Mouse (Mus musculus): Measurements from ENCODE around the gene Zcchc7. TPM values are rescaled to one million over a fixed set of nuclear protein-coding genes. Genes with fewer than 3 reads are reported as not detected.
"Not testable (repeated sequence)": the region's sequence is repeated elsewhere in the genome, so short reads cannot be mapped to it uniquely, and the experiment has no call there.

Gene Zcchc7
- polyA plus RNA-seq, 1 experiment = 41.8 TPM

DNA sequence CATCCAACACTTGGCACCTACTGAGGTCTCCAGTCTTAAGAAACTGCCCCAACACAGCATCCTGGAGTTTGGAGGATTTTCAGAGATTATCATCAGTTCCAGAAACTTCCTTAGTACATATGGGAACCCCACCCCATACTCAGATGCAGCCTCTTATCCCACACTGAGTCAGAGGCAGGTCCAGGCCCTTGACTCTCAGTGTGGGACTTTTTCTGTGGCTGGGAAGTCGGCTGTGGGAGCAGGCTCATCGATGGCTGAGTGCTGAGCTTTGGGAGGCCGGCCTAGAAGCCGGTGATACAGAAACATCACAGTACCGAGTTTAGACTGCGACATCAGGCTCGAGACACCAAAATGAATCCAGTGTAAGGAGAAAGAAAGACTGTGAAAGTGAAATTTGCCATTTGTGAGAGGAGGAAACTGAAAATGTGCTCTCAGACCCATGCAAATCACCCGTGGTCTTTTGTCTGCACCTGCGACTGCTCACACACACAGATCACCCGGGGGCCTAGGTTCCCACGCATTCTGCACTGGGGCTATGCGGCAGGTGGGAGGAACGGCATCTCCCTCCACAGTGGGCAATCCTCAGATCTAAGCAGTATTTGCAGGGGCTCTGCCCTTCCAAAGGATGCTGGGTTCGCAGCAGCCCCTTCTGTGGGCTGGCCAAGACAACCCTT is 184.0 kb downstream of the Zcchc7 start:
- no peak overlapping the region for H3K4me3 ChIP-seq (ENCODE audit: low read depth, low read length)
- H3K36me3 ChIP-seq (ENCODE audit: control insufficient read depth, insufficient read depth, low read length, poor library complexity, severe bottlenecking) = no peaks in the 10 kb centered on the region
- no peaks in the 10 kb centered on the region for H3K9me3 ChIP-seq (replicated peaks; ENCODE audit: control insufficient read depth, insufficient read depth, low read length, poor library complexity, severe bottlenecking)
- H3K9ac ChIP-seq (ENCODE audit: low read depth, poor library complexity, severe bottlenecking) = no peak overlapping the region
- H3K4me1 ChIP-seq (ENCODE audit: control insufficient read depth, insufficient read depth, low read length) = peaks cover under 1% of the 10 kb centered on the region
- no peak for TF ChIP-seq CTCF (IDR thresholded peaks at IDR 0.05; ENCODE audit: low read depth, low read length)
- no peak for TF ChIP-seq POLR2A (IDR thresholded peaks at IDR 0.05; ENCODE audit: insufficient read depth, low read length)
- no peak for TF ChIP-seq EP300 (IDR thresholded peaks at IDR 0.05; ENCODE audit: insufficient read depth, low read depth, low read length)
- no peaks in the 10 kb centered on the region for H3K27me3 ChIP-seq (ENCODE audit: control insufficient read depth, insufficient read depth, low read length, poor library complexity, severe bottlenecking)
- H3K27ac ChIP-seq (ENCODE audit: insufficient read depth, low read length) = no peak overlapping the region

DNA sequence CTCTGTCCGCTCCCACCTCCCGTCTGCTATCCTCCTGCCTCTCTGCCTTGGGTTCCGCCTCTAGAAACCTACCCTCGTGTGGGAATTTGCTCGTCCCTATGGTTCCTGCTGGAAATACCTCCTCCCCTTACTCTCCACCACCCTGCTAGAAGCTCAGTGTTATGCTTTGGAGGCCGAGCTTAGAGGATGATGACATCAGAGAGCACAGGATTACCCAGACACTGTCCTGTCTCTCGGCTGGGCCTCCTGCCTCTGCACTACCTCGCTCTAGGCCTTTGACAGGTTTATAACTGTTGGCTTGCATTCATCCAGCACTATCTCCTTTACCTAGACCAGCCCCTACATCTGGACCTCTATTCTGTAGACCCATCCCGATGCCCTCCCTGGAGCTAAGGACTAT is 184.6 kb downstream of the Zcchc7 start:
- Histone ChIP-seq H3K27ac (ENCODE audit: insufficient read depth, low read length) (no peak overlapping the region), H3K4me3 (ENCODE audit: low read depth, low read length) (no peak overlapping the region)

DNA sequence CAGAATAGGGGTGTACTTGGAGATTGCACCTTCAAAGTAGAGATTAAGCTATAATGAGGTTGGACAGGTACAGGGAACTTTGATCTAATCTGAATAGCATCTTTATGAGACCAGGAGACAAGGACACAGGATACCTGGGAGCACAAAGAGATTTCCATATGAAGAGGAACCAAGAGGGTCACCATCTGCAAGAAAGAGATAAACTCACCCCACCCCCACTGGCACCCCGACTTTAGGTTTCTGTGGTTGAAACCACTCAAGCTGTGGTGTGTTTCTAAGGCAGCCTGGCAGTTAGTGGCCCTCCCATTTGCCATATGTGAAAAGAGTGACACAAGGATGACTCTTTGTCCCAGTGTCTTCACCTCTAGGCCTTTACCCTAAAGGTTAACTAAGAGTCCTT is 186.6 kb downstream of the Zcchc7 start:
- Histone ChIP-seq H3K4me1 (ENCODE audit: control insufficient read depth, insufficient read depth, low read length) (peaks cover 3% of the 10 kb centered on the region), H3K27ac (ENCODE audit: insufficient read depth, low read length) (no peak overlapping the region), H3K4me3 (ENCODE audit: low read depth, low read length) (no peak overlapping the region), H3K36me3 (ENCODE audit: control insufficient read depth, insufficient read depth, low read length, poor library complexity, severe bottlenecking) (no peaks in the 10 kb centered on the region), H3K27me3 (ENCODE audit: control insufficient read depth, insufficient read depth, low read length, poor library complexity, severe bottlenecking) (no peaks in the 10 kb centered on the region), H3K9ac (ENCODE audit: low read depth, poor library complexity, severe bottlenecking) (no peak overlapping the region), H3K9me3 (replicated peaks; ENCODE audit: control insufficient read depth, insufficient read depth, low read length, poor library complexity, severe bottlenecking) (no peaks in the 10 kb centered on the region)
- TF ChIP-seq CTCF (IDR thresholded peaks at IDR 0.05; ENCODE audit: low read depth, low read length) (no peak), EP300 (IDR thresholded peaks at IDR 0.05; ENCODE audit: insufficient read depth, low read depth, low read length) (no peak), POLR2A (IDR thresholded peaks at IDR 0.05; ENCODE audit: insufficient read depth, low read length) (no peak)

More for the DNA sequence above, 184.6 kb downstream of the Zcchc7 start:
- H3K9me3 ChIP-seq (replicated peaks; ENCODE audit: control insufficient read depth, insufficient read depth, low read length, poor library complexity, severe bottlenecking) = no peaks in the 10 kb centered on the region
- H3K27me3 ChIP-seq (ENCODE audit: control insufficient read depth, insufficient read depth, low read length, poor library complexity, severe bottlenecking) = no peaks in the 10 kb centered on the region
- peaks cover 3% of the 10 kb centered on the region for H3K4me1 ChIP-seq (ENCODE audit: control insufficient read depth, insufficient read depth, low read length)
- H3K36me3 ChIP-seq (ENCODE audit: control insufficient read depth, insufficient read depth, low read length, poor library complexity, severe bottlenecking) = no peaks in the 10 kb centered on the region
- no peak overlapping the region for H3K9ac ChIP-seq (ENCODE audit: low read depth, poor library complexity, severe bottlenecking)
- TF ChIP-seq EP300 (IDR thresholded peaks at IDR 0.05; ENCODE audit: insufficient read depth, low read depth, low read length) = no peak
- no peak for TF ChIP-seq CTCF (IDR thresholded peaks at IDR 0.05; ENCODE audit: low read depth, low read length)
- TF ChIP-seq POLR2A (IDR thresholded peaks at IDR 0.05; ENCODE audit: insufficient read depth, low read length) = no peak

DNA sequence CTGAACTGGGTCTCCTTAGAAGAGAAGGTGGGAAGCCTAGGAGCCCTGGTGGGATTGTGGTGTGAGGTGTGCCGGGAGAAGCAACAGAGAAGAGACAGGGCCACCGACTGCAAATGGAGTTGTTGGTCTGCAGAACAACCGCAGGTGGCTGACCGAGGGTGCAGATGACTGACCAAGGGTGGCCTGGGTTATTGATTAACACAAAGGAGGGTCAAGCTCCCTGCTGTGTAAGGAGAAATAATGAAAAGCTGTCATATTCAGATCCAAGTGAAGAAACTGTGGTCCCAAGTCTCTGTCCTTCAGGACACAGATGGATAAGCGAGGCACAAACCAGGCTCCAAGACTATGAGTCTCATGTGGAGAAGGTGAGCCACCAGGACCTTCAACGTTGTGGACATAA is 187.8 kb downstream of the Zcchc7 start:
- H3K4me1 ChIP-seq (ENCODE audit: control insufficient read depth, insufficient read depth, low read length) = peaks cover 3% of the 10 kb centered on the region
- TF ChIP-seq POLR2A (IDR thresholded peaks at IDR 0.05; ENCODE audit: insufficient read depth, low read length) (no peak), CTCF (IDR thresholded peaks at IDR 0.05; ENCODE audit: low read depth, low read length) (no peak), EP300 (IDR thresholded peaks at IDR 0.05; ENCODE audit: insufficient read depth, low read depth, low read length) (no peak)
- no peaks in the 10 kb centered on the region for H3K36me3 ChIP-seq (ENCODE audit: control insufficient read depth, insufficient read depth, low read length, poor library complexity, severe bottlenecking)

DNA sequence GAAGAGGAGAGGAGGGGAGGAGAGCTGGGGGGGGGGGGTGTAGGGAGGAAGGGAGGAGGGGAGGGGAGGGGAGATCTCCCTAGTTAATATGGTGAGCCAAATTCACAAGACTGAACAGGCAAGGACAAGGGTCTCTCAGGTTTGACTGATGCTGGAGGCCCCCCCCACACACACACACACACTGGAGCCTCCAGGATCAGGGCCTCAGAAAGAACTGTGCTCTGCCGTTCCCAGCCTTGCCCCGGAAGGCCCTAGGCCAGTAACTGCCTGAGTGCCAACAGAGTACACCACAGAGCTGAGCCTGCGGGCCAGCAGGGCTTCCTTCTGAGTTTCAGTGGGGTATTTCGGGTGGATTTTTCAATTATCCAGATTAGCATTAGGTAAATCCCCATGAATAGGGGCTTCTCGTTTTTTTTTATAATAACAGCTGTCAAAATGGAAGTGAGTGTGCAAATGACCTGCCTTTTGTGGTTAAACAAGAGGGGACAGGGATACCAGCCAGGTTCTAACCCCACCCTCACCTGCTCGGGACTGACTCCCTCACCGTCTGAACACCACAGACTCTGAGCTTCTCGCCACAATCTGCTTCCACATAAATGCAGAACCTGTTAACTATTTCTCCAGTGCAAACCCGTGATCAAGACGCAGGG is 188.9 kb downstream of the Zcchc7 start:
- no peaks in the 10 kb centered on the region for H3K36me3 ChIP-seq (ENCODE audit: control insufficient read depth, insufficient read depth, low read length, poor library complexity, severe bottlenecking)
- no peaks in the 10 kb centered on the region for H3K27me3 ChIP-seq (ENCODE audit: control insufficient read depth, insufficient read depth, low read length, poor library complexity, severe bottlenecking)
- H3K27ac ChIP-seq (ENCODE audit: insufficient read depth, low read length) = no peak overlapping the region
- H3K4me1 ChIP-seq (ENCODE audit: control insufficient read depth, insufficient read depth, low read length) = peaks cover 3% of the 10 kb centered on the region
- no peak overlapping the region for H3K9ac ChIP-seq (ENCODE audit: low read depth, poor library complexity, severe bottlenecking)
- H3K9me3 ChIP-seq (replicated peaks; ENCODE audit: control insufficient read depth, insufficient read depth, low read length, poor library complexity, severe bottlenecking) = no peaks in the 10 kb centered on the region
- no peak for TF ChIP-seq EP300 (IDR thresholded peaks at IDR 0.05; ENCODE audit: insufficient read depth, low read depth, low read length)
- TF ChIP-seq CTCF (IDR thresholded peaks at IDR 0.05; ENCODE audit: low read depth, low read length) = no peak
- TF ChIP-seq POLR2A (IDR thresholded peaks at IDR 0.05; ENCODE audit: insufficient read depth, low read length) = no peak
- H3K4me3 ChIP-seq (ENCODE audit: low read depth, low read length) = no peak overlapping the region

More for the DNA sequence above, 187.8 kb downstream of the Zcchc7 start:
- Histone ChIP-seq H3K27me3 (ENCODE audit: control insufficient read depth, insufficient read depth, low read length, poor library complexity, severe bottlenecking) (no peaks in the 10 kb centered on the region), H3K9me3 (replicated peaks; ENCODE audit: control insufficient read depth, insufficient read depth, low read length, poor library complexity, severe bottlenecking) (no peaks in the 10 kb centered on the region), H3K4me3 (ENCODE audit: low read depth, low read length) (no peak overlapping the region), H3K27ac (ENCODE audit: insufficient read depth, low read length) (no peak overlapping the region), H3K9ac (ENCODE audit: low read depth, poor library complexity, severe bottlenecking) (no peak overlapping the region)

DNA sequence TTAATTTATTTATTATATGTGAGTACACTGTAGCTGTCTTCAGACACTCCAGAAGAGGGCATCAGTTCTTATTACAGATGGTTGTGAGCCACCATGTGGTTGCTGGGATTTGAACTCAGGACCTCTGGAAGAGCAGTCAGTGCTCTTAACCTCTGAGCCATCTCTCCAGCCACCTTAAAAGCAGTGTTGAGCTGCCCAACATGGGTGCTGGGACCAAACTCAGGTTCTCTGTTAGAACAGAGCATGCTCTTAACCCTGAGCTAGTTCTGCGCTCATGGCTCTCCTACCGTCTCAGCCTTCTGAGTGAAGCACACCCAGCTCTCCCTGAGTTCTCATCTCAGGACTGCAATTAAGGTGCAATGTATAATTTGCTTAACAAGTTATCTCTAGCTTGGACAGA is 190.4 kb downstream of the Zcchc7 start:
- H3K27me3 ChIP-seq (ENCODE audit: control insufficient read depth, insufficient read depth, low read length, poor library complexity, severe bottlenecking); H3K4me3 ChIP-seq (ENCODE audit: low read depth, low read length); H3K4me1 ChIP-seq (ENCODE audit: control insufficient read depth, insufficient read depth, low read length); H3K9ac ChIP-seq (ENCODE audit: low read depth, poor library complexity, severe bottlenecking); H3K36me3 ChIP-seq (ENCODE audit: control insufficient read depth, insufficient read depth, low read length, poor library complexity, severe bottlenecking); H3K27ac ChIP-seq (ENCODE audit: insufficient read depth, low read length); H3K9me3 ChIP-seq (replicated peaks; ENCODE audit: control insufficient read depth, insufficient read depth, low read length, poor library complexity, severe bottlenecking): not testable (repeated sequence)

Measured in ES-Bruce4 (cell line).